In genomic region chr12:16848501-16848900, GRCm38 (mm10) we compare ENCODE assay signal across 25 mouse cellular contexts. TPM values are rescaled to one million over a fixed set of nuclear protein-coding genes. Genes with fewer than 3 reads are reported as not detected.
"Had no signal": no experiment of that assay in that cellular context is flagged by ENCODE, and none has a peak within 500 bp of the region (broad histone marks: within the 10 kb centered on the region; RNA-seq: fewer than 3 reads in every experiment).

No protein-coding gene starts in this region.

- H3K4me2 ChIP-seq: embryonic facial prominence, embryonic 12.5 days; embryonic facial prominence, embryonic 13.5 days; embryonic facial prominence, embryonic 15.5 days; forebrain, embryonic 12.5 days; forebrain, embryonic 13.5 days; forebrain, embryonic 15.5 days; heart, embryonic 11.5 days had no signal

- DNase-seq: cerebellum, adult 8-10 months; cerebellum, adult 9-10 months; cerebellum, adult 9-11 months; cerebellum, postnatal 10 days; cerebellum, postnatal 14 days; cerebellum, postnatal 25 days; cerebellum, postnatal 36 days; embryo, embryonic 11 days; forebrain, postnatal 0 days; gastrocnemius, postnatal 10 days; gastrocnemius, postnatal 25 days; gastrocnemius, postnatal 36 days; heart, adult 18-20 months; heart, adult 2 months had no signal

- H3K27me3 ChIP-seq: embryonic facial prominence, embryonic 12.5 days; embryonic facial prominence, embryonic 13.5 days; embryonic facial prominence, embryonic 15.5 days; forebrain, embryonic 12.5 days; forebrain, embryonic 13.5 days; forebrain, embryonic 15.5 days had no signal

- H3K27ac ChIP-seq: embryonic facial prominence, embryonic 10.5 days; embryonic facial prominence, embryonic 12.5 days; embryonic facial prominence, embryonic 13.5 days; embryonic facial prominence, embryonic 15.5 days; forebrain, embryonic 10.5 days; forebrain, embryonic 12.5 days; forebrain, embryonic 13.5 days; forebrain, embryonic 15.5 days; heart, embryonic 10.5 days had no signal

- H3K36me3 ChIP-seq: embryonic facial prominence, embryonic 10.5 days; embryonic facial prominence, embryonic 12.5 days; embryonic facial prominence, embryonic 13.5 days; embryonic facial prominence, embryonic 15.5 days; forebrain, embryonic 10.5 days; forebrain, embryonic 12.5 days; forebrain, embryonic 15.5 days; heart, embryonic 10.5 days had no signal

- H3K4me1 ChIP-seq: forebrain, embryonic 13.5 days; forebrain, embryonic 15.5 days had no signal

- H3K4me3 ChIP-seq: embryonic facial prominence, embryonic 10.5 days; embryonic facial prominence, embryonic 12.5 days; embryonic facial prominence, embryonic 13.5 days; embryonic facial prominence, embryonic 15.5 days; erythroblast, embryonic 14.5 days; forebrain, embryonic 10.5 days; forebrain, embryonic 12.5 days; forebrain, embryonic 13.5 days; forebrain, embryonic 15.5 days; heart, adult 2 months; heart, embryonic 10.5 days had no signal

RNA-seq across cellular contexts. Expression of gene Greb1, which starts 47.8 kb away (rescaled TPM):
- polyA plus RNA-seq: erythroblast, embryonic 14.5 days had no signal
